Mouse (Mus musculus): Measurements from ENCODE around the gene Umad1.

Umad1 gene

GRCm38 (mm10) chr6:8370624-8371023 is 111.5 kb downstream of the Umad1 start:
- no peak for DNase-seq

GRCm38 (mm10) chr6:8373051-8373450 is 114.0 kb downstream of the Umad1 start:
- no peak for DNase-seq

DNA sequence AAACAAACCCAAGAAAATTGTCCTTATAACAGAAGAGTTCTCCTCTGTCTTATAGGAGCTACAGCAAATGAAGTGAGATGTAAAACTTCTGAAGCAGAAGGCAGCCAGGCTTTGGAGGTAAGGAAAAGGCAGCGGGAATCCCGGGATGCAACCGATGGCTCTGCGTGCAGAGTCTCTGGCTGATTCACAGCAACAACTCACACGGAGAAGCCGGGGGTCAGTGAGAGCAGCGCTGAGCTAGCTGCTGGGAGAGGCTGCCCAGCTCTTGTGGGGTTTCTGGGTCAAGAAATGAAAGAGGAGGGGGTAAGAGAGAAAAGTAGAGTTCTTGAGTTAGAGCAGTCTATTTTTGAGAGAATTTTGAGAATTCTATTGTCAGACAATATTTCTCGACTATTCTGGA is 114.8 kb downstream of the Umad1 start:
- no peak for DNase-seq

DNA sequence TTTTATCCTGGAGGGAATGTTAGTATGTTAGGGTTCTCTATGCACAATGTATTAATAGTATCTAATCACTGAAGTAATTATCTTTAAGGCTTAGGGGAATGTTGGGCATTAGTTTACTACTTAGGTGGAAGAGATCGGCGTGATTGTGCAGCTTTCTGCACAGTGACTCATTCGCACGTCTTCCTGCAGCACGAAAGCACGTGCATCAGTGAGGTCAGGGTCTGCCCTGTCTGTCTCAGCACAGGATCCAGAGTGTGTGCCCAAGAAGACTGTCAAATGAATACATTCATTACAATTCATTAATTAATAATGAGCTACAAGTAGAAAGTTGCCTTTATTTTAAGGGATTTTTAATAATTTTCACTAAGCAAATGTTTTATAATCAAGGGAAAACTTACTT is 115.2 kb downstream of the Umad1 start:
- DNase-seq: no peak

DNA sequence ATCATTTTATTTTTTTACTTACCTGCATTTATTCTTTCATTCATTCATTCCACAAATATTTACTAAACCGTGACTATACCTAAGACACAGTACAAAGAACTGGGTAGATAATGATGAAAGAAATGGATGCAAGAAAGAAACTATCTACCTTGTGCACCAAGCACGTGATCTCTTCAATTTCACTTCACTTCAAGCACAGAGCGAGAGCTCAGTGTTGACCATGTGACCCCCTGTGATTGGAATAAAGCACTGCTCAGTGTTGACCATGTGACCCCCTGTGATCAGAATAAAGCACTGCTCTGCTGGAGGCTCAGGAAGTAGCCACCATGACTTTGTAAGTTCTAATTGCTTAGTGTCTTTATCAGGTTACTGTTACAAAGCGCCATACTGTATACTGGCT is 115.6 kb downstream of the Umad1 start:
- DNase-seq: no peak

GRCm38 (mm10) chr6:8376351-8376750 is 117.3 kb downstream of the Umad1 start:
- DNase-seq: no peak

- DNase-seq: no peak
Observed at GRCm38 (mm10) chr6:8377667-8378066, 118.6 kb downstream of the Umad1 start.

DNA sequence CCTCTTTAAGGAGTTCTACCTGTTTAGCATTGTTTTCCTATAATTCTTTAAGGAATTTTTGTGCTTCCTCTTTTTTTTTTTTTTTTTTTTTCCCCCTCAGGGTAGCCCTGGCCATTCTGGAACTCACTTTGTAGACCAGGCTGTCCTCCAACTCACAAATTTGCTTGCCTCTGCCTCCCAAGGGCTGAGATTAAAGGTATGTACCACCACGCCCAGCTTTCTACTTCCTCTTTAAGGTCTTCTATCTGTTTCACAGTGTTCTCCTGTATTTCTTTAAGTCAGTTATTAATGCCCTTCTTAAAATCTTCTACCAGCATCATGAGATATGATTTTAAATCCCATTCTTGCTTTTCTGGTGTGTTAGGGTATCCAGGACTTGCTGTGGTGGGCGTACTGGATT is 130.2 kb downstream of the Umad1 start:
- DNase-seq: no peak

DNA sequence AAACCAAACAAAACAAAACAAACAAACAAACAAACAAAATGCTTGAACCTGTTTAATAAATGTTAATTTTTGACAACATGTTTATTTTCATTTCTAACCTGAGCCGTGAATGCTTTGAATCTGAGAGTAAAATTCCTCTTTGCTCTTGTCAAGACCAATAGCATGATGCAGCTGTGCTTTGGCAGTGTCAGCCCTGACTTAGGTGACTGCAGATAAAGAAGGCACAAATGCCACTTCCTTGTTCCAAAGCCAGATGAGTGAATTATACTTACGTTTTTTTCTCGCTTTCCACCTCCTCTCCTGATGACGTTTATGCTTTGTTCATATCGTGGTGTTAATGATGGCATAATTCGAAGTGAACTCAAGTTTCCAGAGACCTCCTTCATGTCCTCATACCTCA is 131.2 kb downstream of the Umad1 start:
- DNase-seq: no peak

DNA sequence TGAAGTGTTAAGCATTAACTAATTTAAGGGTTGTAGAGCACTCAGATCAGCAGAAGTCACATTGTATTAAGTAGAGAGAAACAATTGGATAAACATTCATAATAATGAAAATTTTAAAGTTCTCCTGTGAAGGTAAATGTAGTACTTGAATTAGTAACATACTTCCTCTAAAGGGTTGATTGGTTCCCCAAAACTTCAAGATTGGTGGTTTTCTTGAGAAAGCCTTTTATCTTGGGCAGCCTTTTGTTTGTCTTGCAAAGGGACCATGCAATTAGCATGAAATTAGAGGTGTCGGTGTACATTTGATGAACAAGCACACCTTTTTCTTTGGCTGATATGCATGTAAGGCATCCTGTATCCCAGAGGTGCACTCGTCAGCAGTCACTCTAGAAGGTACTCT is 131.8 kb downstream of the Umad1 start:
- DNase-seq: no peak

DNA sequence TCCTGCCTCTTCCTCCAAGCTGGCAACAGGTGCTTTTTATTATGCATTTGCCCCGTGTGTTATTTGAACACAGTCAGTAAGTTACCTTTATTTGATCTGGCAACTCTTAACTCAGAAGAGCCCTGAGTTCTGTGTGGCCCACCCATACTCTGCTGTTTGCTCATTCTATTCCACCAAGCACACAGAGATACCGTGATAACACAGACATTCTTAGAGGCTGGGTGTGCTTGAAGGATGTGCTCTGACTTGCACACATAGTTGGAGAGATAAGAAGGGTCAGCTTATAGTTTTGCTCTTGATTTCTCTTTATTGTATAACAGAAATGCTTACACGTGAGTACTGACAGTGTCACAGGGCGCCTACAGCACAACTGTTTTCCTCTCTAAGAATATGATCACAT is 133.9 kb downstream of the Umad1 start:
- no peak for DNase-seq

DNA sequence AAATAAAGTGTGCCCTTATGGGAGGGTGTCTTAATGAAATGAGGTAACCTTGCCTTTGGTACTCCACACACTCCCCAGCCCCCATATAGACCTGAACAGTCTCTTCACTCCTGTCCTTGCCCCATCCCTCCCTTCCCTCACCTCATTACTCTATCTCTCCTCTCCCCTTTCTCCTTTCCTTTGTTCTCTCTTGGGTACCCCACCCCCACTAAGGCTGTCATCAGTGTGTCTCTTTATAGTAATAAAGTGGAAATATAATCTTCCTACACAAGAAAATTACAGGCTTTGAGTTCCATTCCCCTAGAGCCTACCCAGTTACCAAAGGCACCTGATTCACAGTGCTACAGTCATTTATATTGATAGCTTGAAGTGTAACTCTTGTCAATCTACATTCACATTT is 135.0 kb downstream of the Umad1 start:
- DNase-seq: no peak

- DNase-seq: no peak
Observed at GRCm38 (mm10) chr6:8395061-8395460, 136.0 kb downstream of the Umad1 start.

DNA sequence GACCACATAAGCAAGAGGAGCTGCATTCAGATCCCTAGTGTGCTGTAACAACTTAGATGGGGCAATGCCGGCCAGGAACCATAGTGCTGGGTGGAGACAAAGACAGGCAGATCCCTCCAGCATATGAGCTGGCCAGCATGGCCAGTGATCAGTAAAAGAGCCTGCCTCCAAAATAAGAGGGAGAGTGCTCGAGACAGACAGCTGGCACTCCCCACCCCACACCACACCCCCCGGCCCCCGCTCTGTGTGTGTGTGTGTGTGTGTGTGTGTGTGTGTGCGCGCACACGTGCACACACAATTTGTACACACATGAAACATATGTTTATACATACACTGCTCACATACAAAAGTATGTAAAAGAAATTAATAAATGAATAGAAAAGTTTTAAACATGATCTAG is 138.2 kb downstream of the Umad1 start:
- no peak for DNase-seq

DNA sequence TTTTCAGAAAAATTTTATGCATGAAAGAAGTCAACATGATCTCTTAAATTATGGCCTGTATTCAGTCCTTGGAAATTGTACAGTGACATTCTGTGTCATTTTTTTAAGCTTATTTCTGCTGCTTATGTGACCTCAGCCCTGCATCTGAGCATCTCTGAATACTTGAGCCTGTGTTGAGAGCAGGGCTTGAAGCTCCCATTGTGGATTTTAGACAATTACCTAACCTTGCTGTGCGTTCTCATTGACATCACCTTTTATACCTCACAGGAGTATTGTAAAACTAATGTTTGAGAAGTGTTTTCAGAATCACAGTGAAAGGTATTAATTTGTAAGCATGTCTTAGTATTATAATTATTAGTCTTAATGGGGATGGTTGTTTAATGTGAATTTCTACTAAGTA is 140.6 kb downstream of the Umad1 start:
- no peak for DNase-seq

DNA sequence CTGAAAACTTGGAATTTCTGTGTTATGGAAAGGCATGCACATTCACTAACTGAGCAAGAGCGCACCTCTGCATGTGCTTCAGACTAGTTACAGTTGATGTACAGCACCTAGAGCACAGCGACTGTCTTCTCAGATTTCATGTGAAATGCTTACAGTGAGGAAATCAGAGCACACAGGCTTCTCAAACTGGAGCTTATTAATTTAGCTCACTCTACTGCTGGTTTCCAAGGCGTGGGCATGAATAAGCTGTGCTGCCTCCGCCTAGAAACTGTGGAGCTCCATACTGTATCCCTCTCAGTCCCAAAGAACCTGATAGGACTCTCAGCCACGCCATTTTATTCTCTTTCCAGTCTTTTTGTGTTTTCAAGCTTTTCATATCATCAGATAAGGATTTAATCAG is 144.0 kb downstream of the Umad1 start:
- no peak for DNase-seq

GRCm38 (mm10) chr6:8405844-8406243 is 146.8 kb downstream of the Umad1 start:
- no peak for DNase-seq

DNA sequence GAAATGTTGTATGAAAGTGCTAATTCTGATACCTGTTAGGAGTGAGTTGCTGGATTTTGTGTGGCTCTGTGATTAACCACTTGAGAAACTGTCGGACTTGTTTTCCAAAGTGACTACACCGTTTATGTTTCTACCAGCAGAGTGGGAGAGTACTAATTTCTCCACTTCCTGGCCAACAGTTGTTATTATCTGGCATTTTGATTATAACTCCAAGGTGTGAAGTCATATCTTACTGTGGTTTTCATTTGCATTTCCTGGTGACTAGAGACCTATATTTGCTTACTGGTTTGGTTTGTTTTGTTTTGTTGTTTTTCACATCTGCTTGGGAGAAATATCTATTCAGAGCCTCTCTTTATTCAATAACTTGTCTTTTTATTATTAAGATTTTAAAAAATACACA is 149.2 kb downstream of the Umad1 start:
- DNase-seq: no peak

DNA sequence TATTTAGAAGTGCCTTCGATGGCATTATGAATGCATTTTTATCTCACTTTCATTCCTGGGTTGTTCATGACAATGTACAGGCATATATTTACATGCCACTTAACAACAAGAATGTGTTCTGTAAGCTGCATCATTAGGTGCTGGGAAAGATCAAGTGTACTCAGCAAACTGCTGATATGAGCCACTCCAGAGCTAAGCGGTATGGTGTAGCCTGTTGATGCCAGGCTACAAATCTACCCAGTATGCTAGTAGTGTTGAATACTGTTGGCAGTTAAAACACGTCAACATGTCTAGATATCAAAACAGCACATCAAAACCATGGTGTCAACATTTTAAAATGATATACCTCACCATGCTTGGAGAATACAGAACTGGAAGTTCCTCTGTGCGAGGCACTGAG is 150.8 kb downstream of the Umad1 start:
- no peak for DNase-seq

- DNase-seq: no peak
Observed at GRCm38 (mm10) chr6:8412845-8413598, 153.9 kb downstream of the Umad1 start.

- DNase-seq: no peak
Observed at GRCm38 (mm10) chr6:8414020-8414419, 154.9 kb downstream of the Umad1 start.

- no peak for DNase-seq
Observed at GRCm38 (mm10) chr6:8415823-8416222, 156.7 kb downstream of the Umad1 start.

- no peak for DNase-seq
Observed at GRCm38 (mm10) chr6:8416802-8417569, 157.9 kb downstream of the Umad1 start.

DNA sequence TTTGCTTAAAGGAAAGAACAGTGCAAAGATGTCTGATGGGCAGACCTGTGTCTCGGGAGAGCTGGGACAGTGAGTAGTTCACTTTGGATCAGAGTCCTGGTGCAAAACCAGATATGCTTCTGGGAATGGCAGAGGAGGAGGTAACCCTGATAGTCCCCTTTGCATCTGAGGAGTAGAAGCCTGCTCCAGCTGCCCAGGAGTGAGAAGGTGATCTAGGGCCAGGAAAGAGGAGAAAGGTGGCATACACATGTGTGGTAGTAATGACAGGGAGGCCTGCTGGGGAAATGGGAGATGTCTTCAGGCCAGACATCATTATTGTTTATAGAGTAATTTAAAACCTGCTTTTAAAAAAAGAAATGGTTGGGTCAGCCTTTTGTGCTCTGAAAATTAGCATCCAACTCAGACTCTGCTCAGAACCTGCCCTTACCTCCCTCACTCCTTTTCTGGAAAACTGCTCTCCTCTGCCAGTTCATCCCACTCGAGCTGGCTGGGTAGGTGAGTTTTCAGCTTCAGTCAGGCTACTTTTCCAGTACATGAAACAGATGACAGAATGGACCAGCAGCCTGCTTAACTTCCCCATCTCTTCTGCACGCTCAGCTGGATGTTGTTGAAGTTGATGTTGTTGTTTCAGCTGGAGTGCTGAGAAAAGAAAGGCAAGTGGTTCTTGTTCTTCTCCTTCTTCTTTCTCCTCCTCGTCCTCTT is 160.5 kb downstream of the Umad1 start:
- no peak for DNase-seq

All from right cerebral cortex, postnatal 4 days (tissue).